Mouse (Mus musculus): ENCODE measurements around the gene Krt10. TPM values are rescaled to one million over a fixed set of nuclear protein-coding genes. Genes with fewer than 3 reads are reported as not detected.

Krt10 gene
- 1.2 TPM for total RNA-seq (2023)

GRCm38 (mm10) chr11:99389264-99389663, at the start of gene Krt10:
Krt10 (minus strand) TSS chr11:99389364.

GRCm38 (mm10) chr11:99437972-99438371, 48.8 kb upstream of the Krt10 start, which contains the start of gene Krt20:
Krt20 (minus strand) TSS chr11:99438150.

GRCm38 (mm10) chr11:99422159-99422558, 33.0 kb upstream of the Krt10 start, which contains the start of gene Krt12:
Krt12 (minus strand) TSS chr11:99422259.

GRCm38 (mm10) chr11:99374803-99375202, 14.4 kb downstream of the Krt10 start, which contains the start of gene Krt28:
Krt28 (minus strand) TSS chr11:99374903.

GRCm38 (mm10) chr11:99351004-99351403, 38.2 kb downstream of the Krt10 start, which contains the start of gene Krt27:
Krt27 (minus strand) TSS chr11:99351104.

GRCm38 (mm10) chr11:99337866-99338265, 51.3 kb downstream of the Krt10 start, which contains the start of gene Krt26:
Krt26 (minus strand) TSS chr11:99337966.

Other genes starting within 250 kb of the Krt10 start
- gene Ccr7, start 234.3 kb downstream of the Krt10 start, total RNA-seq (2023) = 1,218 TPM
- gene Smarce1, start 158.3 kb downstream of the Krt10 start, total RNA-seq (2023) = 159 TPM
- 0.24 TPM for gene Krt222, start 145.3 kb downstream of the Krt10 start, total RNA-seq (2023)
- gene Krt24, start 104.1 kb downstream of the Krt10 start, total RNA-seq (2023) = not detected
- not detected for gene Krt25, start 66.4 kb downstream of the Krt10 start, total RNA-seq (2023)
- gene Krt26, start 51.4 kb downstream of the Krt10 start, total RNA-seq (2023) = not detected
- gene Krt27, start 38.3 kb downstream of the Krt10 start, total RNA-seq (2023) = not detected
- gene Krt28, start 14.5 kb downstream of the Krt10 start, total RNA-seq (2023) = not detected
- not detected for gene Krt12, start 32.9 kb upstream of the Krt10 start, total RNA-seq (2023)
- gene Krt20, start 48.8 kb upstream of the Krt10 start, total RNA-seq (2023) = not detected
- gene Krt23, start 103.8 kb upstream of the Krt10 start, total RNA-seq (2023) = not detected
- gene Krt39, start 132.0 kb upstream of the Krt10 start, total RNA-seq (2023) = not detected
- not detected for gene Krt40, start 153.8 kb upstream of the Krt10 start, total RNA-seq (2023)
- gene Krtap3-3, start 161.5 kb upstream of the Krt10 start, total RNA-seq (2023) = not detected
- gene Krtap3-2, start 167.5 kb upstream of the Krt10 start, total RNA-seq (2023) = not detected
- gene Gm11939, start 170.1 kb upstream of the Krt10 start, total RNA-seq (2023) = not detected
- gene Krtap3-1, start 177.3 kb upstream of the Krt10 start, total RNA-seq (2023) = not detected
- not detected for gene Krtap1-5, start 191.7 kb upstream of the Krt10 start, total RNA-seq (2023)
- gene Krtap1-4, start 194.3 kb upstream of the Krt10 start, total RNA-seq (2023) = not detected
- not detected for gene Krtap1-3, start 202.0 kb upstream of the Krt10 start, total RNA-seq (2023)
- gene Krtap9-3, start 208.7 kb upstream of the Krt10 start, total RNA-seq (2023) = not detected
- not detected for gene Gm11938, start 213.9 kb upstream of the Krt10 start, total RNA-seq (2023)
- not detected for gene Gm11937, start 220.8 kb upstream of the Krt10 start, total RNA-seq (2023)
- not detected for gene Krtap2-4, start 225.5 kb upstream of the Krt10 start, total RNA-seq (2023)
- not detected for gene Gm11562, start 231.1 kb upstream of the Krt10 start, total RNA-seq (2023)
- not detected for gene Krtap4-1, start 238.9 kb upstream of the Krt10 start, total RNA-seq (2023)
- gene Krtap4-2, start 245.7 kb upstream of the Krt10 start, total RNA-seq (2023) = not detected